Mouse (Mus musculus) neural tube, embryonic 15.5 days (tissue): ENCODE measurements around the gene Chd1. TPM values are rescaled to one million over a fixed set of nuclear protein-coding genes. Genes with fewer than 3 reads are reported as not detected.
A peak's percentile ranks its signal among the peaks of the same experiment; 100 is the strongest.

Experiments used
- ATAC-seq: fragments of 200-750 bp; cut with Nextera tagmentation; 2 replicates; pipeline ENCODE4 v1.8.0; 2017; ENCODE audit warnings: mild to moderate bottlenecking, moderate TSS enrichment, moderate library complexity; ENCODE audit not compliant: low FRiP score
- H3K27ac ChIP-seq: fragments of 300-500 bp; sonication (generic); replicated peaks from 2 replicates; pipeline ENCODE4 v1.5.1; 2015; ENCODE audit warnings: mild to moderate bottlenecking, inconsistent platforms
- H3K27me3 ChIP-seq: fragments of 300-500 bp; sonication (generic); replicated peaks from 2 replicates; pipeline ENCODE4 v1.6.1; 2015; ENCODE audit warnings: inconsistent platforms
- H3K36me3 ChIP-seq: fragments of 300-500 bp; sonication (generic); 2 replicates; pipeline ENCODE4 v1.6.1; 2015; ENCODE audit warnings: inconsistent platforms
- H3K4me1 ChIP-seq: fragments of 300-500 bp; sonication (generic); 2 replicates; pipeline ENCODE4 v1.6.1; 2015; ENCODE audit warnings: inconsistent platforms
- H3K4me2 ChIP-seq: fragments of 300-500 bp; sonication (generic); 2 replicates; pipeline ENCODE4 v1.6.1; 2015; ENCODE audit warnings: inconsistent platforms, mild to moderate bottlenecking, moderate library complexity
- H3K4me3 ChIP-seq: fragments of 300-500 bp; sonication (generic); replicated peaks from 2 replicates; pipeline ENCODE4 v1.5.1; 2015; ENCODE audit warnings: mild to moderate bottlenecking, inconsistent platforms
- H3K9ac ChIP-seq: fragments of 300-500 bp; sonication (generic); replicated peaks from 2 replicates; pipeline ENCODE4 v1.6.1; 2015; ENCODE audit warnings: mild to moderate bottlenecking, inconsistent platforms
- H3K9me3 ChIP-seq: fragments of 300-500 bp; sonication (generic); replicated peaks from 2 replicates; pipeline ENCODE4 v1.6.1; 2016; ENCODE audit warnings: inconsistent platforms
- WGBS: fragments of 180-500 bp; shearing (Covaris S2); methylation state at CpG from one replicate; pipeline ENCODE4 v1.1.7; 2015; ENCODE audit warnings: mixed read lengths; 5-methylcytosine and 5-hydroxymethylcytosine counted together
- polyA plus RNA-seq: library from polyadenylated mRNA; unstranded; fragments of >200 nt; fragmentation: Nextera tagmentation; extraction: Ambion mirVana; gene quantifications from 2 replicates; pipeline ENCODE4 v1.2.1, GENCODE M21; 2015

Chd1 gene
- polyA plus RNA-seq = 14.1 and 19.7 TPM in 2 replicates

DNA sequence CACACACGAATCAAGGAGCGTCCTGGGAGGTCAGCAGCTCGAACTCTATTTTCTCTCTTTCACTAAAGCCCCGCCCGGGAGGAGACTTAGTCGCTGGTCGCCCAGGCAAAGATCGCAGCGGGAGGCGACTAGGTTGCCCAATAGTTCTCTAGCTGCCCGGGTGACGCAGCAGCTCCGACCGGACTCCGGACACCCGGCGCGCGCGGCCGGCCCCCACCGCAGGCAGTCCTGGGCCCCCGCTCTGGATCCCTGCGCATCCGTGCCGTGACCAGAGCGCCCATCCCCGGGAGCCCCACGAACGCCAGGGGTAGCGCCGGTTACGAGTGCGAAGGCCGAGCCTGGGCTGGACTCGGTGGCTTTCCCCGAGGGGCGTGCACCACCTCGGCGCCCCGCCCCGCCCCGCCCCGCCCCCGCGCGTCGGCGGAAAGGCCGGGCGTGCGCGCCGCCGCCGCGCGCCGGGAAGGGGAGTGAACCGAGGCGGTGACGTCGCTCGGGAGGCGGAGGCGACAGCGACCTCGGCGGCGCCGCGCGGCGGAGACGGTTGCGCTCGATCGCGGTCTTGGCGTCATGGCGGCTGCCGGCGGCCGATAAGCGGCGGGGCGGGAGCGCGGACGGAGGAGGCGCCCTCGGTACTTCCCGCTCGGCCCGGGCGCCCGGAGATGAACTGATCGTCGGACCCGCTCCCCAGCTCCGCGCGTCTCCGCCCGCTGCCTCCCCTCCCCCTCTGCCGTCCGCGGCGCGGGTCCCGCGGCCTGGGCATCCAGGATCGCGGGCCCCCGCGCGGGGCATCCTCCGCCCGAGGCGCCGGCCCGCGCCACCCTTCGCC lies at the start of gene Chd1:
Chd1 (plus strand) TSS at position 493 of the 826 bp plus-strand sequence.
- Histone ChIP-seq H3K4me2 (peak within 1 kb of the TSS; percentile 93), H3K36me3 (peaks cover 11% of the 10 kb centered on the region), H3K4me1 (peaks cover 28% of the 10 kb centered on the region), H3K9ac (peak within 1 kb of the TSS; percentile 79), H3K9me3 (no peaks in the 10 kb centered on the region), H3K27ac (peak within 1 kb of the TSS; percentile 95), H3K4me3 (peak within 1 kb of the TSS; percentile 85), H3K27me3 (no peaks in the 10 kb centered on the region)
- under 1% methylated on average over 60 of the region's 124 CpGs for WGBS
- peak; percentile 96 for ATAC-seq

DNA sequence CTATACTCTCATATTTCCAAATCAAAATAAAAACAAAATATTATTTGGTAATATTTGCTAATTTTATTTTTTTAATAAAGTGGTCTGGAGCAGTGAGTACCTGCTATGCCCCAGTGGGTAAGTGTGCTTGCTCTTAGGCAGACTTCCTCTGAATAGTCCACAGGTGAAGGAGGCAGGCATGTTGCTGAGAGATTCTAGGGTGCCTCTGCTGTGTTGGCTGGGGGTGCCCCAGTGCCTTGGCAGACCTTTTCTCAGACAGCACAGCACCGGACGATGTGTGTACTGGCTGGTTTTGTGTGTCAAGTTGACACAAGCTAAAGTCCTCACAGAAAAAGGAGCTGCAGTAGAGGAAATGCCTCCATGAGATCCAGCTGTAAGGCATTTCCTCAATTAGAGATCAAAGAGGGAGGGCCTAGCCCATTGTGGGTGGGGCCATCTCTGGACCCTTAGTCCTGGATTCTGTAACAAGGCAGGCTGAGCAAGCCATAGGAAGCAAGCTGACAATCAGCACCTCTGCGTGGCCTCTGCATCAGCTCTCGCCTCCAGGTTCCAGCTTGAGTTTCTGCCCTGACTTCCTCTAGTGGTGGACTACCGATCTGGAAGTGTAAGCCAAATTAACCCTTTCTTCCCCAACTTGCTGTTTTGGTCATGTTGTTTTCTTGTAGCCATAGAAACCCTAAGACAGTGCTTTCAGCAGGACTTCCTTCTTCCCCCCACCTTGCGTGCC lies 47.7 kb upstream of the Chd1 start:
- Histone ChIP-seq H3K36me3 (no peaks in the 10 kb centered on the region), H3K4me1 (no peaks in the 10 kb centered on the region), H3K9me3 (no peaks in the 10 kb centered on the region), H3K27me3 (no peaks in the 10 kb centered on the region), H3K4me3 (no peak overlapping the region), H3K27ac (no peak overlapping the region), H3K9ac (no peak overlapping the region), H3K4me2 (no peak overlapping the region; the same call in 1 of the 2 replicates)
- 36% methylated on average over 6 of the region's 6 CpGs for WGBS
- no peak for ATAC-seq

DNA sequence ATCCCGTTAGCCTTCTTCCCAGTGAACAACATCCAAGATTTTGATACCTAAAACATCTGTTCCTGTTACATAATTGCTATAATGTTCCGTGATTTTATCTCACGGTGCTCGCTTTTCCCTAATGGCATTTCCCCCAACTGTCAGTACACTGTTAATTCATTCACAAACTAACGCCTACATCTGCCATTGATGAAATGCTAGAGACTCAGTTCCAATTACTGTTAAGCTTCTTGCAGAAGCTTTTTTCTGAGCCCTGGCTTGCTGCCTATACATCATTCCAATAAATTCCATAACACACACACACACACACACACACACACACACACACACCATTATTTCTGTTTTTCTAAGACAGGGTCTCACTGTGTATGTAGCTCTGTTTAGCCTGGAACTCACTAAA lies 31.9 kb upstream of the Chd1 start:
- no peak for ATAC-seq
- H3K36me3 ChIP-seq = no peaks in the 10 kb centered on the region
- no peak overlapping the region for H3K4me3 ChIP-seq
- H3K9ac ChIP-seq = no peak overlapping the region
- no peaks in the 10 kb centered on the region for H3K9me3 ChIP-seq
- 58% methylated on average over 5 of the region's 5 CpGs for WGBS
- no peaks in the 10 kb centered on the region for H3K27me3 ChIP-seq
- H3K4me2 ChIP-seq = no peak overlapping the region
- H3K4me1 ChIP-seq = no peaks in the 10 kb centered on the region
- no peak overlapping the region for H3K27ac ChIP-seq

GRCm38 (mm10) chr17:15677970-15678645 lies 26.7 kb upstream of the Chd1 start:
- H3K27me3 ChIP-seq = no peaks in the 10 kb centered on the region
- ATAC-seq = no peak
- H3K27ac ChIP-seq = no peak overlapping the region
- no peaks in the 10 kb centered on the region for H3K4me1 ChIP-seq
- H3K4me2 ChIP-seq = no peak overlapping the region
- no peaks in the 10 kb centered on the region for H3K36me3 ChIP-seq
- no peak overlapping the region for H3K4me3 ChIP-seq
- H3K9ac ChIP-seq = no peak overlapping the region
- WGBS = 31% methylated on average over 6 of the region's 6 CpGs
- H3K9me3 ChIP-seq = no peaks in the 10 kb centered on the region

GRCm38 (mm10) chr17:15679966-15680630 lies 24.7 kb upstream of the Chd1 start:
- Histone ChIP-seq H3K9ac (no peak overlapping the region), H3K9me3 (no peaks in the 10 kb centered on the region), H3K27ac (no peak overlapping the region), H3K4me3 (no peak overlapping the region), H3K27me3 (no peaks in the 10 kb centered on the region), H3K4me1 (no peaks in the 10 kb centered on the region), H3K4me2 (no peak overlapping the region), H3K36me3 (no peaks in the 10 kb centered on the region)
- WGBS = 94% methylated on average over 9 of the region's 9 CpGs
- ATAC-seq = no peak

DNA sequence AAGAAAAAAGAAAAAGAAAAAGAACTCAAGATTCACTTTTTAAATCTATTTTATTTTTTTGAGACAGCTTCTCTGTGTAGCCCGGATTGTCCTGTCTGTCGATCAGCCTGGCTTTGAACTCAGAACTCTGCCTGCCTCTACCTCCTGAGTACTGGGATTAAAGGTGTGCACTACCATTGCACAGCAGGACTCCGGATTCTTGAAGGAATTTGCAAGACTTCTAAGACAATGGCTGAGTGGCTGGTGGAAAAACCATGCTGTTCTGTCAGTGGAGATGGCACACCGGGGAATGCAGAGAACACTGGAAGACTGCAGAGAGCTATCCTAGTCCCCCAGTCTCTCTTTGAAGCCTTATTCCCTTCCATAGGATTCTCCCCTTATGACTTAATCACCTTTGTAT lies 24.1 kb upstream of the Chd1 start:
- H3K9ac ChIP-seq = no peak overlapping the region
- no peak overlapping the region for H3K27ac ChIP-seq
- no peaks in the 10 kb centered on the region for H3K4me1 ChIP-seq
- H3K4me2 ChIP-seq = no peak overlapping the region
- no peaks in the 10 kb centered on the region for H3K9me3 ChIP-seq
- no peaks in the 10 kb centered on the region for H3K27me3 ChIP-seq
- no peak overlapping the region for H3K4me3 ChIP-seq
- WGBS = 86% methylated on average over 4 of the region's 4 CpGs
- no peaks in the 10 kb centered on the region for H3K36me3 ChIP-seq
- no peak for ATAC-seq

GRCm38 (mm10) chr17:15686396-15686795 lies 18.4 kb upstream of the Chd1 start:
- no peak overlapping the region for H3K4me3 ChIP-seq
- H3K4me1 ChIP-seq = no peaks in the 10 kb centered on the region
- no peak overlapping the region for H3K4me2 ChIP-seq
- 95% methylated on average over 5 of the region's 5 CpGs for WGBS
- H3K9me3 ChIP-seq = no peaks in the 10 kb centered on the region
- H3K27me3 ChIP-seq = no peaks in the 10 kb centered on the region
- H3K9ac ChIP-seq = no peak overlapping the region
- no peak overlapping the region for H3K27ac ChIP-seq
- no peak for ATAC-seq
- H3K36me3 ChIP-seq = no peaks in the 10 kb centered on the region

DNA sequence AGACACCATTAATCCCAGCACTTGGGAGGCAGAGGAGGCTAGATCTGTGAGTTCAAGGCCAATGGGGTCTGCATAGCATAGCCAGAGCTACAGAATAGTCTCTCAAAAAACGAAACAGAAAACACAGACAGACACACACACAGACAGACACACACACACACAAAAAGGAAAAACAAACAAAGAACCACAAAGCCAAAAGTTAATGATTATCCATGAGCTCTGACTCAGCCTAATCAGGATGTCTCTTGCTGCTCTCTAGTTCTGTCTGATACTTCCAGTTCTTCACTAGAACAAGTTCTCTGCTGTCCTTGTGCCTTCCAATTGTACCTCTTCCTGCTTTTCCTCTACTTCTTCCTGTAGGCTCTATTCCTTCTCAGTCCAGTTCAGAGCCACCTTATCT lies 14.5 kb upstream of the Chd1 start:
- Histone ChIP-seq H3K27me3 (no peaks in the 10 kb centered on the region), H3K4me2 (no peak overlapping the region), H3K4me3 (no peak overlapping the region), H3K4me1 (no peaks in the 10 kb centered on the region), H3K27ac (no peak overlapping the region), H3K36me3 (no peaks in the 10 kb centered on the region), H3K9ac (no peak overlapping the region), H3K9me3 (no peaks in the 10 kb centered on the region)
- ATAC-seq = no peak
- 62% methylated on average over 1 of the region's 1 CpGs for WGBS

DNA sequence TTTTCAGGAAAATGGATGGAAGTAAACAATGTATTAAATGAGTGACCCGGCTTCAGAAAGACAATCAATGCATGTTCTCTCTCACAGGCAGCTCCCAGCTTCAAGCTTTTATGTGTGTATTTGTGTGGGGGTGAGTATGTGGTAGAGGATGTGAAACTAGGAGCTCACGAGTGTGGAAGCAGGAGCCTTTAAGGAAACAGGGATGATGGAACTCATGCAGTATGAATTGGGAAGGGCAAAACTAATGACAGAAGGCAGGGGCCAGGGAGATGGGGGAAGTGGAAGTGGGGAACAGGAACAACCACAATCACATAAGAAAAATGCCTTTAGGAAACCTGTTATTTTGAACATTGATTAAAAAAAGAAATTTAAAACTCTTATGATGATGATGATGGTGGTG lies 9.2 kb upstream of the Chd1 start:
- Histone ChIP-seq H3K36me3 (no peaks in the 10 kb centered on the region), H3K27ac (no peak overlapping the region), H3K9me3 (no peaks in the 10 kb centered on the region), H3K27me3 (no peaks in the 10 kb centered on the region), H3K4me1 (no peaks in the 10 kb centered on the region), H3K4me2 (no peak overlapping the region), H3K4me3 (no peak overlapping the region), H3K9ac (no peak overlapping the region)
- ATAC-seq = no peak
- 94% methylated on average over 2 of the region's 2 CpGs for WGBS

- Histone ChIP-seq H3K27me3 (no peaks in the 10 kb centered on the region), H3K9me3 (no peaks in the 10 kb centered on the region), H3K4me2 (no peak overlapping the region), H3K36me3 (no peaks in the 10 kb centered on the region), H3K4me1 (peaks cover 3% of the 10 kb centered on the region; the same call in 1 of the 2 replicates), H3K4me3 (no peak overlapping the region), H3K9ac (no peak overlapping the region), H3K27ac (no peak overlapping the region)
- WGBS = 90% methylated on average over 3 of the region's 3 CpGs
- no peak for ATAC-seq
Measured at GRCm38 (mm10) chr17:15698956-15699355, 5.8 kb upstream of the Chd1 start.

GRCm38 (mm10) chr17:15701505-15701904 lies 3.3 kb upstream of the Chd1 start:
- Histone ChIP-seq H3K27ac (no peak overlapping the region), H3K4me1 (peaks cover 11% of the 10 kb centered on the region), H3K4me3 (no peak overlapping the region), H3K36me3 (no peaks in the 10 kb centered on the region), H3K9me3 (no peaks in the 10 kb centered on the region), H3K9ac (no peak overlapping the region), H3K4me2 (no peak overlapping the region), H3K27me3 (no peaks in the 10 kb centered on the region)
- WGBS = 92% methylated on average over 5 of the region's 5 CpGs
- ATAC-seq = no peak
